Mouse (Mus musculus) right cerebral cortex, postnatal 25 days (tissue): Measurements from ENCODE around the gene Plekhg2.

Experiments
- DNase-seq: peaks from one replicate; pipeline ENCODE4 v3.0.0; 2022

The Plekhg2 gene

GRCm38 (mm10) chr7:28362441-28363060 lies 9.8 kb downstream of the Plekhg2 start:
- DNase-seq: peak; percentile 2

GRCm38 (mm10) chr7:28361647-28362341 lies 10.6 kb downstream of the Plekhg2 start:
- DNase-seq: peak; percentile 2

GRCm38 (mm10) chr7:28360291-28360690 lies 12.1 kb downstream of the Plekhg2 start:
- DNase-seq: peak; percentile 2

- no peak for DNase-seq
These were observed 12.5 kb downstream of the Plekhg2 start for GRCm38 (mm10) chr7:28359854-28360253.

- no peak for DNase-seq
These were observed 14.0 kb downstream of the Plekhg2 start for GRCm38 (mm10) chr7:28358431-28358830.

- DNase-seq: no peak
These were observed 14.4 kb downstream of the Plekhg2 start for GRCm38 (mm10) chr7:28357984-28358383.

- no peak for DNase-seq
These were observed 15.4 kb downstream of the Plekhg2 start for GRCm38 (mm10) chr7:28356981-28357380.

GRCm38 (mm10) chr7:28355221-28355620 lies 17.2 kb downstream of the Plekhg2 start:
- no peak for DNase-seq

- DNase-seq: no peak
These were observed 17.8 kb downstream of the Plekhg2 start for GRCm38 (mm10) chr7:28354596-28354995.

- no peak for DNase-seq
These were observed 18.3 kb downstream of the Plekhg2 start for GRCm38 (mm10) chr7:28354113-28354581.

GRCm38 (mm10) chr7:28353267-28353666 lies 19.1 kb downstream of the Plekhg2 start:
- no peak for DNase-seq

- DNase-seq: no peak
These were observed 20.7 kb downstream of the Plekhg2 start for GRCm38 (mm10) chr7:28351676-28352191.

GRCm38 (mm10) chr7:28350155-28350883 lies 22.1 kb downstream of the Plekhg2 start, which contains the start of gene Rps16:
Gene Rps16, plus strand, starts transcription at chr7:28350652.
- peak; percentile 98 for DNase-seq

- no peak for DNase-seq
These were observed 23.8 kb downstream of the Plekhg2 start for GRCm38 (mm10) chr7:28348601-28349000.

GRCm38 (mm10) chr7:28347746-28348145 lies 24.7 kb downstream of the Plekhg2 start:
- no peak for DNase-seq

- DNase-seq: no peak
These were observed 27.8 kb downstream of the Plekhg2 start for GRCm38 (mm10) chr7:28344637-28345036.

GRCm38 (mm10) chr7:28341381-28341780 lies 31.0 kb downstream of the Plekhg2 start:
- DNase-seq: no peak

- DNase-seq: no peak
These were observed 33.0 kb downstream of the Plekhg2 start for GRCm38 (mm10) chr7:28339213-28339917.

GRCm38 (mm10) chr7:28338108-28338998 lies 34.0 kb downstream of the Plekhg2 start, which contains the start of gene Supt5:
Gene Supt5, minus strand, starts transcription at chr7:28338746.
- DNase-seq: peak; percentile 96

GRCm38 (mm10) chr7:28335471-28335870 lies 36.9 kb downstream of the Plekhg2 start:
- DNase-seq: no peak

GRCm38 (mm10) chr7:28334534-28334933 lies 37.9 kb downstream of the Plekhg2 start:
- DNase-seq: no peak

GRCm38 (mm10) chr7:28328260-28328659 lies 44.1 kb downstream of the Plekhg2 start:
- DNase-seq: no peak
